Mouse (Mus musculus) liver, adult 2 months (tissue): ENCODE data around the gene Gramd1b. TPM values are rescaled to one million over a fixed set of nuclear protein-coding genes. Genes with fewer than 3 reads are reported as not detected.
A peak's percentile ranks its signal among the peaks of the same experiment; 100 is the strongest.

ENCODE experiments used
- DNase-seq: peaks from one replicate; pipeline ENCODE4 v3.0.0-alpha.2; 2011; ENCODE audit warnings: low read depth, low spot score; ENCODE audit errors: extremely low read depth
- H3K27ac ChIP-seq: fragments of 200-500 bp; replicated peaks from 2 replicates; pipeline ENCODE4 v1.5.1; 2012; ENCODE audit warnings: low read depth, mild to moderate bottlenecking, control low read depth, inconsistent platforms, low read length; ENCODE audit not compliant: insufficient read depth
- H3K27me3 ChIP-seq: fragments of 200-500 bp; 2 replicates; pipeline ENCODE4 v1.6.1; 2012; ENCODE audit warnings: mild to moderate bottlenecking, moderate library complexity, low read length, inconsistent platforms; ENCODE audit not compliant: control insufficient read depth, insufficient read depth
- H3K36me3 ChIP-seq: fragments of 200-500 bp; 2 replicates; pipeline ENCODE4 v1.6.1; 2012; ENCODE audit warnings: low read length, inconsistent platforms; ENCODE audit not compliant: control insufficient read depth, insufficient read depth
- H3K4me1 ChIP-seq: fragments of 200-500 bp; 2 replicates; pipeline ENCODE4 v1.6.1; 2011; ENCODE audit warnings: low read length; ENCODE audit not compliant: control insufficient read depth, insufficient read depth
- H3K4me3 ChIP-seq: fragments of 200-500 bp; 2 replicates; pipeline ENCODE4 v1.5.1; 2011; ENCODE audit warnings: low read depth, mild to moderate bottlenecking, control low read depth, low read length, moderate library complexity; ENCODE audit not compliant: insufficient read depth
- H3K79me2 ChIP-seq: fragments of 200-500 bp; 2 replicates; pipeline ENCODE4 v1.6.1; 2012; ENCODE audit warnings: inconsistent platforms, mild to moderate bottlenecking, low read length, moderate library complexity; ENCODE audit not compliant: control insufficient read depth, insufficient read depth
- H3K9ac ChIP-seq: fragments of 200-500 bp; 2 replicates; pipeline ENCODE4 v1.6.1; 2012; ENCODE audit warnings: low read depth, mild to moderate bottlenecking, control low read depth, inconsistent platforms, low read length
- CTCF ChIP-seq: fragments of 200-500 bp; IDR thresholded peaks from 2 replicates; pipeline ENCODE4 v1.5.1; 2011; ENCODE audit warnings: low read depth, low read length, control low read depth
- POLR2A ChIP-seq: fragments of 200-500 bp; IDR thresholded peaks from 2 replicates; pipeline ENCODE4 v1.6.1; 2011; ENCODE audit warnings: low read length, control low read depth; ENCODE audit not compliant: insufficient read depth; ENCODE audit errors: extremely low read depth
- WGBS: fragments of 180-500 bp; shearing (Covaris S2); methylation state at CpG from one replicate; pipeline ENCODE4 v1.1.7; 2018; 5-methylcytosine and 5-hydroxymethylcytosine counted together
- polyA plus RNA-seq: library from polyadenylated mRNA; depleted of rRNA; stranded (reverse); fragments of >200 nt; gene quantifications from 2 replicates; pipeline ENCODE4 v1.2.3, GENCODE M21; 2012
- total RNA-seq: library from RNA; depleted of rRNA; stranded (reverse); fragments of >200 nt; gene quantifications from 2 replicates; pipeline ENCODE4 v1.2.3, GENCODE M21; 2014

The Gramd1b gene
- total and polyA plus RNA-seq, 2 experiments, result 1.2 to 2.0 TPM

DNA sequence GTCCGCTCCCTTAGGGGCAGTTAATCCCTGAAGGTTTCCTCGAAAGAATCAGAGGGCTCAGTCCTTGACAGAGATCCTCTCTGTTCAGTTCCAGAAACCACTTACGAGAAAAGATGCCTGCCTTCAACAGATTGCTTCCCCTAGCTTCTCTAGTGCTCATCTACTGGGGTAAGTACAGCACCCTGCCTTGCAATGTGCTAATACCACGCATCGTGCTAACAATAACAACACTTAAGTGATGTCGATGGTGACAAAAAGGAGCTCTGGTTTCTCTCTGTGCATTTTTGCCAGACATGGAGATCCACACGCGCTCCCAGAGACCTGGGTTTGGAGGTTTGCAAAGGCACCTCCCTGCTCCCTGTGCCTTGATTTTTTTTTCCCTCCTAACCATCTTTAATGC, 261.3 kb downstream of the Gramd1b start:
- TF ChIP-seq POLR2A (no peak), CTCF (no peak)
- H3K4me1 ChIP-seq, result no peaks in the 10 kb centered on the region
- H3K79me2 ChIP-seq, result no peaks in the 10 kb centered on the region
- H3K27ac ChIP-seq, result no peak overlapping the region
- H3K9ac ChIP-seq, result no peak overlapping the region
- peaks cover 4% of the 10 kb centered on the region for H3K27me3 ChIP-seq
- no peaks in the 10 kb centered on the region for H3K36me3 ChIP-seq
- DNase-seq, result no peak
- H3K4me3 ChIP-seq, result no peak overlapping the region
- WGBS, result 40% methylated on average over 8 of the region's 8 CpGs

DNA sequence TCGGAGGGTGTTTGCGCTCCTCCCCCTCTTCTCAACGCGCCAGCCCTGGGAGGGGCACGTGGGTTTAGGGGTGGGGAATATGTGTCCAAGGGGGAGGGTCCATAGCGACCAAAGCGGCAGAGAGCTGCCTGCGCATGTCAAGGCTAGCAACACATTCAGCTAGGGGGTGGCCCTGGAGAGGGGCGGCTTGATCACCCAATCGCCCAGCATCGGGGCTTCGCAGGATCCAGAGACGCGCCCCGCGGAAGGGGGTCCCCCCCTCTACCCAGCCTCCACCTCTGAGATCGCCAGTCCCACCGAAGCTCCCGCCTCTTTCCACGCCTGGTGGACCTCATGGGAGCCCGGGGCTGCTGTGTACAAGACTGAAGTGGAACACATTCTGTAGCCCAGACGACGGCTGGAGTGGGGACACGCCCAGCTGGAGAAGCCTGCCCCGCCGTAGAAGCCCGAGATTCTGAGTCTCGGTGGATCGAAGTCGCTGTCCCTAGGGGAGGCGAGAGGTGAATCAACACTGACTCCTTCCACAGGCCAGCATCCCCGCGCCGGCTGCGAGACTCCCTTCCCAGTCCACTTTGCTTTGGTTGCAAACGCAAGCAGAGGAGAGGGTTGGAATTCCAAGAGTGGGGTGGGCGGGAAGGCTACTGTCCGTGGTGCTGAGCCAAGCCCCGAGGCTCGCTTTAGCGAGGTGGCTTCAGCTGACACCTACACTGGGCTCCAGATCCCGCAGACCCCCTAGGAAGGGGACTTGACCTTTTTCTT, 261.9 kb downstream of the Gramd1b start, which contains the start of gene Scn3b:
Gene Scn3b (plus strand): TSS at position 115 of the 759 bp plus-strand sequence.
- Histone ChIP-seq H3K27ac (no peak within 1 kb of the TSS), H3K36me3 (no peaks in the 10 kb centered on the region), H3K9ac (no peak within 1 kb of the TSS), H3K27me3 (peaks cover 4% of the 10 kb centered on the region), H3K4me3 (peak within 1 kb of the TSS; percentile 6; the same call in 1 of the 2 replicates), H3K4me1 (no peaks in the 10 kb centered on the region), H3K79me2 (no peaks in the 10 kb centered on the region)
- 2% methylated on average over 42 of the region's 42 CpGs for WGBS
- no peak for TF ChIP-seq POLR2A
- no peak for TF ChIP-seq CTCF
- DNase-seq, result no peak

DNA sequence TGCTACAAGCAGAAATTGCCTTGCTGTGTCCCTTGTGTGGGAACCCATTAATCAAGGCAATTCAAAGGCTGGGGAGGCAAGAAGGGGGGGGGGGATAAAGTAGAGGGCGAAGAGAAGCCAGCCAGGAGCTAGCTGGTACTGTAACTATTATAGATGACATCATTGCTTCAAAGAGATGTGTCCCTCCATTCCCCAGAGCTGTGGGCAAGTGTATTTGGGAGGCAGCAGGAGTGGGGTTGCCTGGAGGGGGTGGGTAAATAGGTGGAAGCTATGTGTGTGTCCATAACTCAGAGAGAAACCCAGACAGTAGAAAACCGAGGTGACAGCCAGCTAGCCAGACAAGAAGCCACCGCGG, 262.5 kb downstream of the Gramd1b start:
- Histone ChIP-seq H3K36me3 (no peaks in the 10 kb centered on the region), H3K9ac (no peak overlapping the region), H3K79me2 (no peaks in the 10 kb centered on the region), H3K27ac (no peak overlapping the region), H3K27me3 (peaks cover 4% of the 10 kb centered on the region), H3K4me3 (no peak overlapping the region), H3K4me1 (no peaks in the 10 kb centered on the region)
- WGBS, result 10% methylated on average over 4 of the region's 4 CpGs
- DNase-seq, result no peak
- TF ChIP-seq CTCF (no peak), POLR2A (no peak)

DNA sequence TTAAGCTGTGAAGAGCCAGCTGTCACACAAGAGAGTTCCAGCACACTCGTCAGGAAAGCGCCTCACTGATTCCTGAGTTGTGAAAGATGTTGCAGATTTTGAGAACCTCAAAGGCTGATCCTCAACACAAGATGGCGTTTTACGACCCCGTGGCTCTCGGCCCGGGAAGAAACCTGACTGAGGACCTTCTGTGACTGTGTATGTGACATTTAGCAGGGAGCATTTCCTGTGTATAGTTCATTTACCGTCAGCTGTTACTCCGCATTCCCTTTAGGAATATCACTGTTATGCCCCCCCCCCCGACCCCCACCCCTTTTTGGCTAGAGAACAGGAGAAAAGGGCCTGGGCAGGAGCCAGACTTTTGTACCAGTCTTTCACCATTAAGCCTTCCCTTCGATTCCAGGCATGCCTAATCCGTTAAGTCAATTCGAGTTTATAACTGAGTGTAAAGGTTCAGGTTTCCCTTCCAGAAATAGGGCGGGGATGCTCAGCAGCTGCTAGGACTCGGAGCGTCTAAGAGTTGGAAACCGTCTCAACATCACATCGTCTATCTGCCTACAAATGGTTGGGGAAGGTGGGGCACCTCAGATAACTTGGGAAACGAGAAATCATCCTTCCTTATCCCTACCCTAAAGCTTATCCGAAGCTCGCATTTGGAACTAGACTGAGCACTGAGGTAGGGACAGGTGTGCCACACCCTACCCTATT, 263.0 kb downstream of the Gramd1b start:
- 26% methylated on average over 21 of the region's 21 CpGs for WGBS
- H3K4me3 ChIP-seq, result no peak overlapping the region
- H3K79me2 ChIP-seq, result no peaks in the 10 kb centered on the region
- no peaks in the 10 kb centered on the region for H3K36me3 ChIP-seq
- peaks cover 4% of the 10 kb centered on the region for H3K27me3 ChIP-seq
- DNase-seq, result no peak
- H3K9ac ChIP-seq, result no peak overlapping the region
- no peaks in the 10 kb centered on the region for H3K4me1 ChIP-seq
- no peak overlapping the region for H3K27ac ChIP-seq
- no peak for TF ChIP-seq CTCF
- TF ChIP-seq POLR2A, result no peak

DNA sequence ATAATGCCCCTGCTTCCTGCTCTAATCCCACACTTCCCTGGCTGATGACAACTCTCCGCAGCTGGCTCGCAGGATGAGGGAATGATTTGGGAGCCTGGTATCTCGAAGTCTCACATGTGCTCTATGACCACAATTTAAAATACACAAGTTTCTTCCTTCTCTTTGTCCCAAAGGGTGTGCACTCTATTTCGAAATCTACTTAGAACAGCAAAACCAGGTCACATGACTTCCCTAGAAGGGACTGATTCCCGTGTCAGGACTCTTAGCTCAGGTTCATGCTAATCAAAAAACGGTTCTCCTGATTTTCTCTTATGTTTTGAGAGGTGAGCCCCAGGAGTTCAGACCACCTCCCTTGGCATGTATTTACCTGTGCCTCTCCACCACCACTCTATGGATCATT, 267.3 kb downstream of the Gramd1b start:
- peak; percentile 15 for DNase-seq
- no peak overlapping the region for H3K27ac ChIP-seq
- 48% methylated on average over 6 of the region's 6 CpGs for WGBS

DNA sequence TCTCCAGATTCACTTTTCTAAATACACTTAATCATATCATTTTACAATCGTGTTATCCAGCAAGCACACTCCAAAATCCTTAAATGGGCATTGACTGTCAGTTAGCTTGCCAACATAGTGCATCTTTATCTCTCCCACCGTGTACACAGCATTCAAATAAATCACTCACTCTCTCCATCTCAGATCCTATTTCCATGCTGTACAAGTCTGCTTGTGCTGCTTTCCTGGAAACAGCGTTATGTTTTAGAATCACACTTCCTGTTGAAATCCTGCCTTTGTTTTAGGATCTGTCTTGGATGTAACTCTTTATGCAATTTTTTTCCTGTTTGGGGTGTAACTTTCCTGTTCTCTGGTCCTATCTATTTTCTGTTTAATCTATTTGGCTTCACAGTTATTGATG, 278.7 kb downstream of the Gramd1b start:
- Histone ChIP-seq H3K36me3 (no peaks in the 10 kb centered on the region), H3K27me3 (no peaks in the 10 kb centered on the region), H3K4me3 (no peak overlapping the region), H3K79me2 (no peaks in the 10 kb centered on the region), H3K4me1 (no peaks in the 10 kb centered on the region; the same call in 1 of the 2 replicates), H3K27ac (no peak overlapping the region), H3K9ac (no peak overlapping the region)
- TF ChIP-seq POLR2A (no peak), CTCF (no peak)
- WGBS, result 49% methylated on average over 3 of the region's 3 CpGs
- DNase-seq, result no peak

More for the DNA sequence above, 267.3 kb downstream of the Gramd1b start:
- Histone ChIP-seq H3K36me3 (no peaks in the 10 kb centered on the region), H3K9ac (no peak overlapping the region), H3K4me1 (no peaks in the 10 kb centered on the region), H3K4me3 (no peak overlapping the region), H3K79me2 (no peaks in the 10 kb centered on the region), H3K27me3 (peaks cover 4% of the 10 kb centered on the region)
- no peak for TF ChIP-seq CTCF
- TF ChIP-seq POLR2A, result no peak
